Comparison of ENCODE assay signal across 27 mouse cellular contexts in the genomic region with DNA sequence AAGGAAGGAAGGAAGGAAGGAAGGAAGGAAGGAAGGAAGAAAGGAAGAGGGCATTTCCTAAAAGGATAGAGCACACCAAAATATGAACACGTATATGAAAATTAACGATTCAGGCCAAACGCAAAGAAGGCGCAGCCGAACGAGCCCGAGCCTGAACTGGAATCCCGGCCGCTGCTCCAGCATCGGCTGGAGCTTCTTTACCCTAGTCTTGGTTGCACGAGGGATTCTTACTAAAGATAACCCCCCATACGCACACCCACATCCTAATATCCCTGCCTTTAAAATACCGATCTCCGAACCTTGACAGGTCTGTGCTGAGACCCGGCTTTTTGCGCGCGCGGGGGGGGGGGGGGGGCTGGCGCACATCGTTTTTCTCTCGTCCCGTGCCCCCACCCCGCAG. TPM values are rescaled to one million over a fixed set of nuclear protein-coding genes. Genes with fewer than 3 reads are reported as not detected.
DNase-seq lines count a peak whose midpoint lies in the region; ATAC-seq and TF ChIP-seq lines count a peak whose summit lies in the region.
"Had no signal": no experiment of that assay in that cellular context is flagged by ENCODE, and none has a peak within 500 bp of the region (broad histone marks: within the 10 kb centered on the region; RNA-seq: fewer than 3 reads in every experiment).

No protein-coding gene starts in this region.

- intact Hi-C loops in left cerebral cortex, adult 2 months (cut with DNase I): no loop called here

- no peak for DNase-seq in forebrain, embryonic 10.5 days (ENCODE audit: extremely low spot score, low spot score)
- no peak for DNase-seq in hindbrain, embryonic 10.5 days (ENCODE audit: low spot score)
- no peak for DNase-seq in hindbrain, embryonic 11.5 days (ENCODE audit: low spot score)
- no peak for DNase-seq in embryonic facial prominence, embryonic 11.5 days (ENCODE audit: low spot score)
- DNase-seq in urinary bladder, postnatal 25 days (ENCODE audit: low spot score): no peak
- DNase-seq in left cerebral cortex, adult 2 months (ENCODE audit: extremely low spot score in 1 of 2, low spot score in 2 of 2): no peak
- DNase-seq: cerebellum, adult 11-12 months; right cerebral cortex, postnatal 14 days; thymus, adult 2 months had no signal

- peak overlapping the region; percentile 61 for H3K4me3 ChIP-seq in forebrain, embryonic 10.5 days
- H3K4me3 ChIP-seq in forebrain, embryonic 16.5 days (replicated peaks; ENCODE audit: low read length): no peak overlapping the region
- peak overlapping the region; percentile 56; the same call in 1 of the 2 replicates for H3K4me3 ChIP-seq in hindbrain, embryonic 10.5 days
- no peak overlapping the region for H3K4me3 ChIP-seq in hindbrain, embryonic 11.5 days (ENCODE audit: low read depth, low read length)
- peak overlapping the region; percentile 56 for H3K4me3 ChIP-seq in embryonic facial prominence, embryonic 11.5 days (ENCODE audit: low read depth, low read length)
- H3K4me3 ChIP-seq in limb, embryonic 12.5 days (replicated peaks): peak overlapping the region; percentile 63
- H3K4me3 ChIP-seq in left cerebral cortex, adult 2 months: no peak overlapping the region
- H3K4me3 ChIP-seq: layer of hippocampus, adult 2 months; myocyte; stomach, embryonic 15.5 days had no signal

- no peak overlapping the region; the same call in none of the 2 replicates for H3K4me2 ChIP-seq in forebrain, embryonic 16.5 days (ENCODE audit: low read length)
- H3K4me2 ChIP-seq in hindbrain, embryonic 11.5 days (replicated peaks; ENCODE audit: low read depth, low read length): no peak overlapping the region
- H3K4me2 ChIP-seq in embryonic facial prominence, embryonic 11.5 days (ENCODE audit: low read depth, low read length): peak overlapping the region; percentile 38
- H3K4me2 ChIP-seq in limb, embryonic 12.5 days: peak overlapping the region; percentile 92
- H3K4me2 ChIP-seq: stomach, embryonic 15.5 days had no signal

- no peaks in the 10 kb centered on the region for H3K9me3 ChIP-seq in forebrain, embryonic 10.5 days
- H3K9me3 ChIP-seq in forebrain, embryonic 16.5 days (ENCODE audit: control insufficient read depth, low read length): no peaks in the 10 kb centered on the region
- H3K9me3 ChIP-seq in hindbrain, embryonic 10.5 days: no peaks in the 10 kb centered on the region
- H3K9me3 ChIP-seq in hindbrain, embryonic 11.5 days (ENCODE audit: control insufficient read depth, low read length): no peaks in the 10 kb centered on the region
- H3K9me3 ChIP-seq in embryonic facial prominence, embryonic 11.5 days (replicated peaks; ENCODE audit: control insufficient read depth, low read length): no peaks in the 10 kb centered on the region
- H3K9me3 ChIP-seq in limb, embryonic 12.5 days: no peaks in the 10 kb centered on the region
- H3K9me3 ChIP-seq: hindbrain, embryonic 12.5 days; midbrain, embryonic 12.5 days; stomach, embryonic 15.5 days had no signal

- WGBS in forebrain, embryonic 10.5 days: 2% methylated on average over 24 of the region's 24 CpGs
- WGBS in forebrain, embryonic 16.5 days: 2% methylated on average over 23 of the region's 24 CpGs
- under 1% methylated on average over 24 of the region's 24 CpGs for WGBS in hindbrain, embryonic 10.5 days
- 2% methylated on average over 21 of the region's 24 CpGs for WGBS in hindbrain, embryonic 11.5 days
- WGBS in embryonic facial prominence, embryonic 11.5 days: under 1% methylated on average over 21 of the region's 24 CpGs
- 2% methylated on average over 22 of the region's 24 CpGs for WGBS in limb, embryonic 12.5 days

- H3K4me1 ChIP-seq in forebrain, embryonic 10.5 days: peaks cover 63% of the 10 kb centered on the region
- peaks cover 21% of the 10 kb centered on the region for H3K4me1 ChIP-seq in forebrain, embryonic 16.5 days (replicated peaks; ENCODE audit: control insufficient read depth, insufficient read depth, low read length)
- peaks cover 35% of the 10 kb centered on the region for H3K4me1 ChIP-seq in hindbrain, embryonic 10.5 days (replicated peaks)
- H3K4me1 ChIP-seq in hindbrain, embryonic 11.5 days (replicated peaks; ENCODE audit: control insufficient read depth, insufficient read depth, low read length): peaks cover 7% of the 10 kb centered on the region
- H3K4me1 ChIP-seq in embryonic facial prominence, embryonic 11.5 days (ENCODE audit: control insufficient read depth, insufficient read depth, low read length): no peaks in the 10 kb centered on the region; the same call in 1 of the 2 replicates
- H3K4me1 ChIP-seq in limb, embryonic 12.5 days (replicated peaks): peaks cover 64% of the 10 kb centered on the region

- H3K27me3 ChIP-seq in forebrain, embryonic 10.5 days (ENCODE audit: poor library complexity, severe bottlenecking): peaks cover 97% of the 10 kb centered on the region
- peaks cover 63% of the 10 kb centered on the region for H3K27me3 ChIP-seq in forebrain, embryonic 16.5 days (replicated peaks; ENCODE audit: control insufficient read depth, insufficient read depth, low read length)
- H3K27me3 ChIP-seq in hindbrain, embryonic 10.5 days (ENCODE audit: insufficient read depth, poor library complexity, severe bottlenecking): peaks cover 100% of the 10 kb centered on the region
- H3K27me3 ChIP-seq in hindbrain, embryonic 11.5 days (ENCODE audit: control insufficient read depth, insufficient read depth, low read length): peaks cover 74% of the 10 kb centered on the region
- peaks cover 41% of the 10 kb centered on the region for H3K27me3 ChIP-seq in embryonic facial prominence, embryonic 11.5 days (ENCODE audit: control insufficient read depth, insufficient read depth, low read length)
- peaks cover 93% of the 10 kb centered on the region for H3K27me3 ChIP-seq in limb, embryonic 12.5 days
- H3K27me3 ChIP-seq: Patski had no signal

- peak overlapping the region; percentile 89 for H3K27ac ChIP-seq in forebrain, embryonic 10.5 days
- no peak overlapping the region for H3K27ac ChIP-seq in forebrain, embryonic 16.5 days (ENCODE audit: low read length)
- no peak overlapping the region for H3K27ac ChIP-seq in hindbrain, embryonic 10.5 days
- no peak overlapping the region for H3K27ac ChIP-seq in hindbrain, embryonic 11.5 days (ENCODE audit: low read depth, low read length)
- H3K27ac ChIP-seq in embryonic facial prominence, embryonic 11.5 days (replicated peaks; ENCODE audit: low read depth, low read length): no peak overlapping the region
- no peak overlapping the region for H3K27ac ChIP-seq in limb, embryonic 12.5 days
- H3K27ac ChIP-seq in left cerebral cortex, adult 2 months: no peak overlapping the region
- H3K27ac ChIP-seq: hindbrain, embryonic 12.5 days; layer of hippocampus, adult 2 months; liver, embryonic 14.5 days; midbrain, embryonic 12.5 days; stomach, embryonic 15.5 days had no signal

- peaks cover 11% of the 10 kb centered on the region for H3K36me3 ChIP-seq in forebrain, embryonic 10.5 days (replicated peaks)
- no peaks in the 10 kb centered on the region for H3K36me3 ChIP-seq in forebrain, embryonic 16.5 days (ENCODE audit: control insufficient read depth, insufficient read depth)
- no peaks in the 10 kb centered on the region for H3K36me3 ChIP-seq in hindbrain, embryonic 10.5 days
- H3K36me3 ChIP-seq in hindbrain, embryonic 11.5 days (ENCODE audit: control insufficient read depth, insufficient read depth, low read length): no peaks in the 10 kb centered on the region
- H3K36me3 ChIP-seq in embryonic facial prominence, embryonic 11.5 days (replicated peaks; ENCODE audit: control insufficient read depth, insufficient read depth, low read depth, low read length): no peaks in the 10 kb centered on the region
- H3K36me3 ChIP-seq in limb, embryonic 12.5 days: 0 out of 2 replicates have a peak, but pooled peaks cover 7% of the 10 kb centered on the region
- H3K36me3 ChIP-seq: hindbrain, embryonic 12.5 days; midbrain, embryonic 12.5 days; stomach, embryonic 15.5 days had no signal

- no peak for ATAC-seq in forebrain, embryonic 16.5 days
- ATAC-seq in hindbrain, embryonic 11.5 days (ENCODE audit: low FRiP score): no peak
- no peak for ATAC-seq in embryonic facial prominence, embryonic 11.5 days (replicated peaks; ENCODE audit: insufficient number of reproducible peaks, low FRiP score, low TSS enrichment, low read depth)
- no peak for ATAC-seq in limb, embryonic 12.5 days (ENCODE audit: insufficient number of reproducible peaks, insufficient read depth, low FRiP score, low TSS enrichment, low read depth)
- ATAC-seq: activated CD4-positive, CD25-positive, alpha-beta regulatory T cell, adult 4 months; CD4-positive, CD25-positive, alpha-beta regulatory T cell, adult 4 months; Patski had no signal

- TF ChIP-seq CTCF in left cerebral cortex, adult 2 months (IDR thresholded peaks at IDR 0.05): no peak

- no peak overlapping the region for H3K9ac ChIP-seq in forebrain, embryonic 16.5 days (replicated peaks; ENCODE audit: low read depth, low read length)
- no peak overlapping the region for H3K9ac ChIP-seq in hindbrain, embryonic 11.5 days (ENCODE audit: low read depth, low read length)
- peak overlapping the region; percentile 75 for H3K9ac ChIP-seq in embryonic facial prominence, embryonic 11.5 days (replicated peaks; ENCODE audit: low read length)
- H3K9ac ChIP-seq in limb, embryonic 12.5 days (replicated peaks): peak overlapping the region; percentile 12
- H3K9ac ChIP-seq: hindbrain, embryonic 12.5 days; liver, embryonic 14.5 days; midbrain, embryonic 12.5 days; stomach, embryonic 15.5 days had no signal

RNA-seq across cellular contexts. Expression of a gene that starts 2.3 kb away (rescaled TPM):
- 41.0 and 41.6 TPM in 2 replicates for polyA plus RNA-seq in forebrain, embryonic 10.5 days (2016; fragmentation: Nextera tagmentation; extraction: Ambion mirVana)
- polyA plus RNA-seq in forebrain, embryonic 16.5 days (2015; fragmentation: Nextera tagmentation; extraction: Ambion mirVana): 2.7 and 4.9 TPM in 2 replicates
- 2.7 and 7.1 TPM in 2 replicates for polyA plus RNA-seq in hindbrain, embryonic 10.5 days (2016; fragmentation: Nextera tagmentation; extraction: Ambion mirVana)
- 0.73 and 1.5 TPM in 2 replicates for polyA plus RNA-seq in hindbrain, embryonic 11.5 days (2014; fragmentation: Nextera tagmentation; extraction: Ambion mirVana)
- 34.3 and 39.6 TPM in 2 replicates for polyA plus RNA-seq in embryonic facial prominence, embryonic 11.5 days (2014; fragmentation: Nextera tagmentation; extraction: Ambion mirVana)
- 14.5 and 15.1 TPM in 2 replicates for polyA plus RNA-seq in limb, embryonic 12.5 days (2016; fragmentation: Nextera tagmentation; extraction: Ambion mirVana)
- total RNA-seq in left cerebral cortex, adult 2 months (2021): under 1 TPM; 0.40 to 0.86 TPM
- total RNA-seq: adrenal gland, postnatal 14 days; gastrocnemius, adult 18-20 months had no signal
- polyA plus RNA-seq: activated CD4-positive, CD25-positive, alpha-beta regulatory T cell, adult 4 months; CD4-positive, CD25-positive, alpha-beta regulatory T cell, adult 4 months; heart, embryonic 14.5 days; liver, embryonic 14.5 days; myocyte; neural tube, embryonic 14.5 days; stomach, embryonic 15.5 days had no signal

RNA-seq across cellular contexts. Expression of a gene that starts 34.0 kb away (rescaled TPM):
- polyA plus RNA-seq in forebrain, embryonic 10.5 days (2016; fragmentation: Nextera tagmentation; extraction: Ambion mirVana): not detected in 2 replicates
- polyA plus RNA-seq in forebrain, embryonic 16.5 days (2015; fragmentation: Nextera tagmentation; extraction: Ambion mirVana): not detected in 2 replicates
- not detected in 2 replicates for polyA plus RNA-seq in hindbrain, embryonic 10.5 days (2016; fragmentation: Nextera tagmentation; extraction: Ambion mirVana)
- polyA plus RNA-seq in hindbrain, embryonic 11.5 days (2014; fragmentation: Nextera tagmentation; extraction: Ambion mirVana): not detected in 2 replicates
- polyA plus RNA-seq in embryonic facial prominence, embryonic 11.5 days (2014; fragmentation: Nextera tagmentation; extraction: Ambion mirVana): not detected in 2 replicates
- not detected in 2 replicates for polyA plus RNA-seq in limb, embryonic 12.5 days (2016; fragmentation: Nextera tagmentation; extraction: Ambion mirVana)
- not detected for total RNA-seq in left cerebral cortex, adult 2 months (2021)
- total RNA-seq: adrenal gland, postnatal 14 days; ES-E14; gastrocnemius, adult 18-20 months; layer of hippocampus, adult 2 months; left cerebral cortex, postnatal 36 days had no signal
- polyA plus RNA-seq: activated CD4-positive, CD25-positive, alpha-beta regulatory T cell, adult 4 months; CD4-positive, CD25-positive, alpha-beta regulatory T cell, adult 4 months; heart, embryonic 14.5 days; hindbrain, embryonic 12.5 days; liver, embryonic 14.5 days; lung, embryonic 16.5 days; midbrain, embryonic 12.5 days; myocyte; neural tube, embryonic 14.5 days; Patski; stomach, embryonic 15.5 days; thymus, adult 2 months had no signal

RNA-seq across cellular contexts. Expression of a gene that starts 34.4 kb away (rescaled TPM):
- polyA plus RNA-seq in forebrain, embryonic 10.5 days (2016; fragmentation: Nextera tagmentation; extraction: Ambion mirVana): 69.0 and 70.5 TPM in 2 replicates
- 145 and 148 TPM in 2 replicates for polyA plus RNA-seq in forebrain, embryonic 16.5 days (2015; fragmentation: Nextera tagmentation; extraction: Ambion mirVana)
- 68.2 and 89.6 TPM in 2 replicates for polyA plus RNA-seq in hindbrain, embryonic 10.5 days (2016; fragmentation: Nextera tagmentation; extraction: Ambion mirVana)
- 85.1 and 100 TPM in 2 replicates for polyA plus RNA-seq in hindbrain, embryonic 11.5 days (2014; fragmentation: Nextera tagmentation; extraction: Ambion mirVana)
- polyA plus RNA-seq in embryonic facial prominence, embryonic 11.5 days (2014; fragmentation: Nextera tagmentation; extraction: Ambion mirVana): 75.0 and 80.1 TPM in 2 replicates
- 79.8 and 79.9 TPM in 2 replicates for polyA plus RNA-seq in limb, embryonic 12.5 days (2016; fragmentation: Nextera tagmentation; extraction: Ambion mirVana)
- 10 to 100 TPM; 65.9 to 69.0 TPM for total RNA-seq in left cerebral cortex, adult 2 months (2021)

RNA-seq across cellular contexts. Expression of a gene that starts 42.3 kb away (rescaled TPM):
- 0.46 and 0.54 TPM in 2 replicates for polyA plus RNA-seq in forebrain, embryonic 10.5 days (2016; fragmentation: Nextera tagmentation; extraction: Ambion mirVana)
- not detected in 2 replicates for polyA plus RNA-seq in forebrain, embryonic 16.5 days (2015; fragmentation: Nextera tagmentation; extraction: Ambion mirVana)
- polyA plus RNA-seq in hindbrain, embryonic 10.5 days (2016; fragmentation: Nextera tagmentation; extraction: Ambion mirVana): not detected in 2 replicates
- not detected in 2 replicates for polyA plus RNA-seq in hindbrain, embryonic 11.5 days (2014; fragmentation: Nextera tagmentation; extraction: Ambion mirVana)
- polyA plus RNA-seq in embryonic facial prominence, embryonic 11.5 days (2014; fragmentation: Nextera tagmentation; extraction: Ambion mirVana): 0.15 and 0.79 TPM in 2 replicates
- 0.15 and 0.24 TPM in 2 replicates for polyA plus RNA-seq in limb, embryonic 12.5 days (2016; fragmentation: Nextera tagmentation; extraction: Ambion mirVana)
- total RNA-seq in left cerebral cortex, adult 2 months (2021): under 1 TPM in 1 of 2 experiments, not detected in 1; 0.33 TPM
- total RNA-seq: adrenal gland, postnatal 14 days; ES-E14; gastrocnemius, adult 18-20 months; layer of hippocampus, adult 2 months; left cerebral cortex, postnatal 36 days had no signal
- polyA plus RNA-seq: activated CD4-positive, CD25-positive, alpha-beta regulatory T cell, adult 4 months; CD4-positive, CD25-positive, alpha-beta regulatory T cell, adult 4 months; heart, embryonic 14.5 days; hindbrain, embryonic 12.5 days; liver, embryonic 14.5 days; lung, embryonic 16.5 days; midbrain, embryonic 12.5 days; myocyte; neural tube, embryonic 14.5 days; Patski; stomach, embryonic 15.5 days had no signal

Comparison
In these comparisons a context has a peak if more than half of its experiments do, and no peak if none do; other contexts are left out.
1. H3K4me3 ChIP-seq: peak in forebrain, embryonic 10.5 days (single experiment), hindbrain, embryonic 10.5 days (single experiment), embryonic facial prominence, embryonic 11.5 days (single experiment) and limb, embryonic 12.5 days (single experiment); none in forebrain, embryonic 16.5 days (single experiment), hindbrain, embryonic 11.5 days (single experiment) and left cerebral cortex, adult 2 months (single experiment).
2. H3K4me2 ChIP-seq: peak in embryonic facial prominence, embryonic 11.5 days (single experiment) and limb, embryonic 12.5 days (single experiment); none in forebrain, embryonic 16.5 days (single experiment) and hindbrain, embryonic 11.5 days (single experiment).
3. H3K9ac ChIP-seq: peak in embryonic facial prominence, embryonic 11.5 days (single experiment) and limb, embryonic 12.5 days (single experiment); none in forebrain, embryonic 16.5 days (single experiment) and hindbrain, embryonic 11.5 days (single experiment).